Mouse (Mus musculus): ENCODE measurements at regions not wholly inside any gene's neighbourhood (a gene's known extent, or its start where the extent isn't known, plus 50 kb on each side); places are given as distances from the start of the nearest gene placed in this dataset.
A peak's percentile ranks its signal among the peaks of the same experiment; 100 is the strongest.
"Not testable (repeated sequence)": the region's sequence is repeated elsewhere in the genome, so short reads cannot be mapped to it uniquely, and the experiment has no call there.

- no peak for DNase-seq
Measured at GRCm38 (mm10) chr12:33496306-33496705, 66.9 kb downstream of the Twistnb start.

GRCm38 (mm10) chr12:33497319-33497892 is 68.0 kb downstream of the Twistnb start:
- no peak for DNase-seq

- peak; percentile 22 for DNase-seq
Measured at GRCm38 (mm10) chr12:33541566-33541965, 112.1 kb downstream of the Twistnb start.

- not testable (repeated sequence) for DNase-seq
Measured at GRCm38 (mm10) chr12:33551660-33552059, 122.2 kb downstream of the Twistnb start.

- DNase-seq: no peak
Measured at GRCm38 (mm10) chr12:33552231-33552630, 122.8 kb downstream of the Twistnb start.

- DNase-seq: no peak
Measured at GRCm38 (mm10) chr12:33552651-33553050, 123.2 kb downstream of the Twistnb start.

- no peak for DNase-seq
Measured at GRCm38 (mm10) chr12:33553731-33554130, 124.3 kb downstream of the Twistnb start.

GRCm38 (mm10) chr12:33561141-33561540 is 131.7 kb downstream of the Twistnb start:
- no peak for DNase-seq

- no peak for DNase-seq
Measured at GRCm38 (mm10) chr12:33577877-33578428, 148.5 kb downstream of the Twistnb start.

GRCm38 (mm10) chr12:33580809-33581208 is 151.4 kb downstream of the Twistnb start:
- DNase-seq: no peak

GRCm38 (mm10) chr12:33591031-33591430 is 161.6 kb downstream of the Twistnb start:
- DNase-seq: no peak

GRCm38 (mm10) chr12:33592431-33592911 is 163.0 kb downstream of the Twistnb start:
- DNase-seq: no peak

GRCm38 (mm10) chr12:33592938-33593337 is 163.5 kb downstream of the Twistnb start:
- DNase-seq: peak; percentile 5

- no peak for DNase-seq
Measured at GRCm38 (mm10) chr12:33593685-33594084, 164.2 kb downstream of the Twistnb start.

- DNase-seq: peak; percentile 11
Measured at GRCm38 (mm10) chr12:33605393-33605792, 176.0 kb downstream of the Twistnb start.

- no peak for DNase-seq
Measured at GRCm38 (mm10) chr12:33607811-33608602, 178.6 kb downstream of the Twistnb start.

- no peak for DNase-seq
Measured at GRCm38 (mm10) chr12:33612378-33612777, 182.9 kb downstream of the Twistnb start.

GRCm38 (mm10) chr12:33620391-33620790 is 191.0 kb downstream of the Twistnb start:
- no peak for DNase-seq

GRCm38 (mm10) chr12:33626092-33626882 is 196.9 kb downstream of the Twistnb start:
- DNase-seq: no peak

- DNase-seq: no peak
Measured at GRCm38 (mm10) chr12:33652597-33652996, 223.2 kb downstream of the Twistnb start.

- DNase-seq: no peak
Measured at GRCm38 (mm10) chr12:33675508-33675907, 246.1 kb downstream of the Twistnb start.

GRCm38 (mm10) chr12:33692870-33693269 is 235.4 kb upstream of the Ferd3l start:
- DNase-seq: no peak

- no peak for DNase-seq
Measured at GRCm38 (mm10) chr12:33714392-33714791, 213.8 kb upstream of the Ferd3l start.

Data from right cerebral cortex, postnatal 4 days (tissue).